Mouse (Mus musculus) hindbrain, embryonic 13.5 days (tissue): ENCODE results near the gene Fgr. TPM values are rescaled to one million over a fixed set of nuclear protein-coding genes. Genes with fewer than 3 reads are reported as not detected.

Source experiments
- ATAC-seq: fragments of 200-750 bp; cut with Nextera tagmentation; 2 replicates; pipeline ENCODE4 v1.8.0; 2017; ENCODE audit warnings: moderate TSS enrichment; ENCODE audit not compliant: low FRiP score
- H3K27ac ChIP-seq: fragments of 300-500 bp; sonication (generic); 2 replicates; pipeline ENCODE4 v1.5.1; 2015; ENCODE audit warnings: inconsistent platforms, mild to moderate bottlenecking, moderate library complexity
- H3K27me3 ChIP-seq: fragments of 300-500 bp; sonication (generic); 2 replicates; pipeline ENCODE4 v1.6.1; 2015; ENCODE audit warnings: mild to moderate bottlenecking, inconsistent platforms
- H3K36me3 ChIP-seq: fragments of 300-500 bp; sonication (generic); 2 replicates; pipeline ENCODE4 v1.6.1; 2015; ENCODE audit warnings: mild to moderate bottlenecking, inconsistent platforms
- H3K4me1 ChIP-seq: fragments of 300-500 bp; sonication (generic); replicated peaks from 2 replicates; pipeline ENCODE4 v1.6.1; 2015; ENCODE audit warnings: inconsistent platforms
- H3K4me2 ChIP-seq: fragments of 300-500 bp; sonication (generic); 2 replicates; pipeline ENCODE4 v1.6.1; 2015; ENCODE audit warnings: inconsistent platforms, mild to moderate bottlenecking, moderate library complexity
- H3K4me3 ChIP-seq: fragments of 300-500 bp; sonication (generic); 2 replicates; pipeline ENCODE4 v1.5.1; 2015; ENCODE audit warnings: mild to moderate bottlenecking, inconsistent platforms
- H3K9ac ChIP-seq: fragments of 300-500 bp; sonication (generic); 2 replicates; pipeline ENCODE4 v1.6.1; 2015; ENCODE audit warnings: mild to moderate bottlenecking, inconsistent platforms
- H3K9me3 ChIP-seq: fragments of 300-500 bp; sonication (generic); 2 replicates; pipeline ENCODE4 v1.6.1; 2016; ENCODE audit warnings: inconsistent platforms
- WGBS: fragments of 180-500 bp; shearing (Covaris S2); methylation state at CpG from one replicate; pipeline ENCODE4 v1.1.7; 2015; 5-methylcytosine and 5-hydroxymethylcytosine counted together
- polyA plus RNA-seq: library from polyadenylated mRNA; unstranded; fragments of >200 nt; fragmentation: Nextera tagmentation; extraction: Ambion mirVana; gene quantifications from 2 replicates; pipeline ENCODE4 v1.2.1, GENCODE M21; 2015

The Fgr gene
- polyA plus RNA-seq, 1 experiment from 2014 or later, result not detected

GRCm38 (mm10) chr4:133014896-133015709, 41.2 kb downstream of the Fgr start:
- Histone ChIP-seq H3K27me3 (peaks cover 10% of the 10 kb centered on the region), H3K4me3 (peak overlapping the region; percentile 93), H3K27ac (peak overlapping the region; percentile 78), H3K9ac (peak overlapping the region; percentile 100), H3K36me3 (peaks cover 3% of the 10 kb centered on the region; the same call in 1 of the 2 replicates), H3K4me2 (peak overlapping the region; percentile 100), H3K9me3 (no peaks in the 10 kb centered on the region), H3K4me1 (peaks cover 82% of the 10 kb centered on the region)
- ATAC-seq, result no peak
- 23% methylated on average over 10 of the region's 10 CpGs for WGBS

DNA sequence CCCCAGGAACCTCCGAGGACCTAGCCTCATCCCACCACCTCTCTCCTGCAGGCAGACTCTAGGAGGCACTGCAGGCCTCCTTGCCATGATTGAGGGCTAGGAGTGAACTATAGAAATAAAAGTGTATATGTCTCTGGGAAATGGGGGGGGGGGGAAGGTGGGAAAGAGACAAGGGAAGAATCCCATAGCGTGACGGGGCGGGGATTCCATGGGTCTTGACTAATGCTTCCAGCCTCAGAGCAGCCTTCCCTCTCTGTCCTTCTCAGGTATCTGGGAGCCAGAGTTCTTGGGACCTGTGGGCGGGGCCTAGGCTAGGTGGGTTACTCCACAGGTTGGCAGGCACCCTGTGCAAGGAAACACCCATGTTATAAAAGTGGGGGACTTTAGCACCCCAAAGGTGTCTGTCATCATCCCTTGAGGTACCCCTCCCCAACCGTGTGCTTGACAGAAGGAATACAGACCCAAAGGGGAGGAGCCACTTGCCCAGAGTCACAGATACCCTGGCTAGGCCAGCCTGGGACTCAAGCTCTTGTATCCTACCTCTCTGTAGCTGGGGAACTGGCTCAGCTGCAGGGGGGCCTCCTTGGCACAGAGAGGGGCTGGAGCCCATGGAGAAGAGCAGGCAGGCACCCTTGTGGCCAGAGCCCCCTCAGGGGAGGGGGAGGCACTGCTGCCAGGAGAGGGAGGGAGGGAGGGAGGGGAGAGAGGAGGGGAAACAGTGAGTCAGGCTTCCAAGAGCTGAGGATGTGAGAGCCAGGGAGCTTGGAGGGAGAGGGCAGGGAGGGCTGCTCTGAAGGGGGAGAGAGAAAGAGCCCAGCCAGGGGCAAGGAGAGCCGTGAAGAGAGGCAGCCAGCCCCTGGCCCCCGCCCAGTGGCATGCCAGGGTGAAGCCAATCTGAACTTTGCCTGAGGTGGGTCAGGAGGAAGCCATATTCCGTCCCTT, 42.1 kb downstream of the Fgr start:
- no peaks in the 10 kb centered on the region for H3K9me3 ChIP-seq
- peaks cover 3% of the 10 kb centered on the region; the same call in 1 of the 2 replicates for H3K36me3 ChIP-seq
- peak overlapping the region; percentile 93 for H3K4me3 ChIP-seq
- WGBS, result 31% methylated on average over 9 of the region's 9 CpGs
- H3K4me2 ChIP-seq, result peak overlapping the region; percentile 100
- 0 out of 2 replicates have a peak, but pooled peaks have one; percentile 7 for ATAC-seq
- peak overlapping the region; percentile 78 for H3K27ac ChIP-seq
- H3K27me3 ChIP-seq, result peaks cover 1% of the 10 kb centered on the region; the same call in 1 of the 2 replicates
- H3K4me1 ChIP-seq, result peaks cover 85% of the 10 kb centered on the region
- H3K9ac ChIP-seq, result peak overlapping the region; percentile 55; the same call in 1 of the 2 replicates

- H3K4me1 ChIP-seq, result peaks cover 92% of the 10 kb centered on the region
- ATAC-seq, result no peak
- H3K4me3 ChIP-seq, result no peak overlapping the region
- H3K4me2 ChIP-seq, result peak overlapping the region; percentile 100
- peak overlapping the region; percentile 78 for H3K27ac ChIP-seq
- WGBS, result 48% methylated on average over 4 of the region's 4 CpGs
- H3K9ac ChIP-seq, result peak overlapping the region; percentile 55
- H3K27me3 ChIP-seq, result no peaks in the 10 kb centered on the region
- peaks cover 3% of the 10 kb centered on the region; the same call in 1 of the 2 replicates for H3K36me3 ChIP-seq
- H3K9me3 ChIP-seq, result no peaks in the 10 kb centered on the region
Observed at GRCm38 (mm10) chr4:133016677-133017415, 43.0 kb downstream of the Fgr start.

- Histone ChIP-seq H3K4me3 (no peak overlapping the region), H3K27me3 (no peaks in the 10 kb centered on the region), H3K36me3 (peaks cover 3% of the 10 kb centered on the region; the same call in 1 of the 2 replicates), H3K9ac (peak overlapping the region; percentile 55), H3K27ac (0 out of 2 replicates have a peak overlapping the region, but pooled peaks have one; percentile 42), H3K4me2 (no peak overlapping the region), H3K4me1 (peaks cover 99% of the 10 kb centered on the region), H3K9me3 (no peaks in the 10 kb centered on the region)
- 65% methylated on average over 6 of the region's 6 CpGs for WGBS
- ATAC-seq, result no peak
Observed at GRCm38 (mm10) chr4:133017597-133018262, 43.8 kb downstream of the Fgr start.

DNA sequence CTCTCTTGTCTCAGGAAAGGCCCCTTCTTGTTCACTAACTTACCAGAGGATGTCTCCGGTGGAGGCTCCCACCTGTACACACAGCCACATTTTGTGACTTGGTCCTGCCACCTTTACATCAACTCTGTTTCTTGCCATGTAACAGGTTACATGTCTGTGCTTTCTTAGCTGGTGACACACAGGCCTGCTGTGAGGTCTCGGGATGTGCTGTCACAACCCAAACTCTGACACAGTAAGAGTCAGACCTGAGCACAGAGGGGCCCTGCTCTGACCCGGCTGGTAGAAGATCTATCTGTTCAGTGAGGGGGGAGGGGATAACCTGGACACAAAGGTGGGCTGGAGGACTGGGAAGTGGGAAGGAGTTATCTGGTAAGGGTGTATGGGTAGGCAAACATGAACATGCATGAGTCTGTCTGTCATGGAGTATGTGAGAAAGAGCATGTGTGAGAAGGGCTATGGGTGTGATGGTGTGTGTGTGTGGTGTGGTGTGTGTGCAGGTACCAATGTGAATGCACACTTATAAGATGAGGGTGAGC, 44.4 kb downstream of the Fgr start:
- Histone ChIP-seq H3K4me3 (no peak overlapping the region), H3K36me3 (peaks cover 3% of the 10 kb centered on the region; the same call in 1 of the 2 replicates), H3K4me1 (peaks cover 99% of the 10 kb centered on the region), H3K27me3 (no peaks in the 10 kb centered on the region), H3K9ac (peak overlapping the region; percentile 40; the same call in 1 of the 2 replicates), H3K27ac (no peak overlapping the region), H3K9me3 (no peaks in the 10 kb centered on the region), H3K4me2 (no peak overlapping the region)
- ATAC-seq, result no peak
- 68% methylated on average over 3 of the region's 3 CpGs for WGBS

- WGBS, result 17% methylated on average over 5 of the region's 6 CpGs
- no peaks in the 10 kb centered on the region for H3K9me3 ChIP-seq
- H3K27me3 ChIP-seq, result no peaks in the 10 kb centered on the region
- peak overlapping the region; percentile 83 for H3K27ac ChIP-seq
- H3K4me1 ChIP-seq, result peaks cover 99% of the 10 kb centered on the region
- peak overlapping the region; percentile 66 for H3K9ac ChIP-seq
- H3K4me3 ChIP-seq, result no peak overlapping the region
- H3K4me2 ChIP-seq, result peak overlapping the region; percentile 48
- peaks cover 3% of the 10 kb centered on the region; the same call in 1 of the 2 replicates for H3K36me3 ChIP-seq
- ATAC-seq, result no peak
Observed at GRCm38 (mm10) chr4:133020721-133021120, 46.8 kb downstream of the Fgr start.

DNA sequence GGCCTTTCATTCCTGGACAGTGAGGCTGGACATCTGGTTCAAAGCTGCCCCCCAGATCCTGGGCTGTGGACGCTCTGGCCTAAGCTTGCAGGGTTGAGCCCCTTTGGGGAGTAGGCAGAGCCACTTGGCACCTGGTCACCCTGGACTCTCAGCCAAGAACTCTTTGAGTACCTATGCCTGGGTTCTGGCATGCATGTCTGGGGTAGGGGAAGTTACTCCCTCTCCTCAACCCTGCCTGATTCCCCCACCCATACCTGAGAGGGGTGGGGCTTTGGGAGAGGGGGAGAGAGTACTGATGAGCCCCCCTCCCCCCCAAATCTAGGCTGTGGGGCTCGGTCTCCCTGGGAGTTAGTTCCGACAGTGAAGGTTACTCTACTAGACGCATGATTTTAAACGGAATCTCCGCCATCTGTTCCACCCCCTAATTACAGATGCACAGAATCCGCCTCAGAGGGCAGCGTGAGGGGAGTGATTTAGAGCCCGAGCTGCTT, 47.3 kb downstream of the Fgr start:
- ATAC-seq, result no peak
- WGBS, result 3% methylated on average over 9 of the region's 9 CpGs
- Histone ChIP-seq H3K9ac (peak overlapping the region; percentile 66), H3K9me3 (no peaks in the 10 kb centered on the region), H3K4me1 (peaks cover 99% of the 10 kb centered on the region), H3K4me2 (peak overlapping the region; percentile 48), H3K36me3 (peaks cover 3% of the 10 kb centered on the region; the same call in 1 of the 2 replicates), H3K27me3 (no peaks in the 10 kb centered on the region), H3K27ac (peak overlapping the region; percentile 83), H3K4me3 (peak overlapping the region; percentile 23; the same call in 1 of the 2 replicates)

- ATAC-seq, result no peak
- no peaks in the 10 kb centered on the region for H3K9me3 ChIP-seq
- WGBS, result 11% methylated on average over 14 of the region's 14 CpGs
- no peaks in the 10 kb centered on the region for H3K27me3 ChIP-seq
- peak overlapping the region; percentile 83 for H3K27ac ChIP-seq
- peak overlapping the region; percentile 48 for H3K4me2 ChIP-seq
- peaks cover 4% of the 10 kb centered on the region; the same call in 1 of the 2 replicates for H3K36me3 ChIP-seq
- peak overlapping the region; percentile 23 for H3K4me3 ChIP-seq
- peak overlapping the region; percentile 66 for H3K9ac ChIP-seq
- H3K4me1 ChIP-seq, result peaks cover 99% of the 10 kb centered on the region
Observed at GRCm38 (mm10) chr4:133022217-133022616, 48.3 kb downstream of the Fgr start.

DNA sequence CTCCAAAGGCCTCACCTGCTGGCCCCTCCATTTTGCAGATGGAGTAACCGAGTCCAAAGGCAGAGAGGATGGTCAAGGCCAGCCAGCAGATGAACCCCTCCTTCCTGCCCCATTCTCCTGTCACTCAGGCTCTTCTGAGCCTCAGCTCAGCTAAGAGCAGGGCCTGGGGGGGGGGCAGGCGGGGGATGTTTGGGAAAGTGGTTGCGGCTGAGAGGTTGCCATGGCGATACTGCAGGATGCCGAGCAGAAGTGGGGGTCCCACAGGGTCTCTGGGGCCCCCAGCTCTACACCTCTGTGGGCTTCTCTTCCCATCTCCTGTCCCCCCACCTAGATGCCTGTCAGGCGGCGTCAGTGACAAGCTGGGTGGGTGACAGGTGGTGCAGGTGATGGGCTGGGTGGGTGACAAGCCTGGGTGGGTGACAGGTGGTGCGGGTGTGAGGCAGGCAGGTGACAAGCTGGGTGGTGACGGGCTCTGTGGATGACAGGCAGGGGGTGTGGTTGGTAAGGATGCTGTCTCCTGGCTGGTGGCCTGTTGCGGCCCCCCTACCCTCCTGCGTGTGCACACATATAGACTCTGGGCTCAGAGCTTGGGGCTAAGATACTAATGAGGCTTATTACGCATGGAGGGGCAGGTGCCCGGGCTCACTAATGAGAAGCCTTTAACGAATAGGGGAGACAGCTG, 49.2 kb downstream of the Fgr start:
- peak; percentile 7; the same call in 1 of the 2 replicates for ATAC-seq
- Histone ChIP-seq H3K4me3 (no peak overlapping the region), H3K27me3 (no peaks in the 10 kb centered on the region), H3K27ac (peak overlapping the region; percentile 83), H3K36me3 (peaks cover 12% of the 10 kb centered on the region; the same call in 1 of the 2 replicates), H3K9me3 (no peaks in the 10 kb centered on the region), H3K4me2 (peak overlapping the region; percentile 48), H3K4me1 (peaks cover 97% of the 10 kb centered on the region), H3K9ac (peak overlapping the region; percentile 58)
- 35% methylated on average over 14 of the region's 14 CpGs for WGBS

DNA sequence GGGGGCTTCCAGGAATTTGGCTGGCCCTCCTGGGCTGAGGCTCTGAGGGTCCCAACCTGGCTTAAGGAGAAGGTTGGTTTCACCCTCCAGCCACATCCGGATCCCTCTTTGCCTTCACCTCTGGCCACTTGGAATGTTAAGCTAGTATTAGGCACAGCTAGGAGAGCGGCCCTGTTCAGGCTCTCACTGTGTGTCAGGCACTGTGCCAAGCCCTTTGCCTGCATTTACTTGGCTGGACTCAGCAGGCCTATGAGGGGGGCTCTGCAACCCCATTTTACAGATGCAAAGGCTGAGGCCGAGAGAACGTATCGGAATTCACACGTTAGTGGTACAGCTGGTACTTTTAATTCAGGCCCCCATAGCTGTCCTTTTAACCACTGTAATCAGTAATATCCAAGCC, 49.7 kb downstream of the Fgr start:
- no peak for ATAC-seq
- H3K9me3 ChIP-seq, result no peaks in the 10 kb centered on the region
- WGBS, result 72% methylated on average over 6 of the region's 6 CpGs
- H3K27ac ChIP-seq, result peak overlapping the region; percentile 83
- peaks cover 97% of the 10 kb centered on the region for H3K4me1 ChIP-seq
- peaks cover 12% of the 10 kb centered on the region; the same call in 1 of the 2 replicates for H3K36me3 ChIP-seq
- no peak overlapping the region for H3K4me3 ChIP-seq
- H3K27me3 ChIP-seq, result no peaks in the 10 kb centered on the region
- 0 out of 2 replicates have a peak overlapping the region, but pooled peaks have one; percentile 58 for H3K9ac ChIP-seq
- H3K4me2 ChIP-seq, result no peak overlapping the region; the same call in 1 of the 2 replicates
